Mouse (Mus musculus): ENCODE data around the gene Hif3a. TPM values are rescaled to one million over a fixed set of nuclear protein-coding genes. Genes with fewer than 3 reads are reported as not detected.
A peak's percentile ranks its signal among the peaks of the same experiment; 100 is the strongest.

The Hif3a gene
- total and polyA plus RNA-seq, 2 experiments = 0.01 to 0.09 TPM

DNA sequence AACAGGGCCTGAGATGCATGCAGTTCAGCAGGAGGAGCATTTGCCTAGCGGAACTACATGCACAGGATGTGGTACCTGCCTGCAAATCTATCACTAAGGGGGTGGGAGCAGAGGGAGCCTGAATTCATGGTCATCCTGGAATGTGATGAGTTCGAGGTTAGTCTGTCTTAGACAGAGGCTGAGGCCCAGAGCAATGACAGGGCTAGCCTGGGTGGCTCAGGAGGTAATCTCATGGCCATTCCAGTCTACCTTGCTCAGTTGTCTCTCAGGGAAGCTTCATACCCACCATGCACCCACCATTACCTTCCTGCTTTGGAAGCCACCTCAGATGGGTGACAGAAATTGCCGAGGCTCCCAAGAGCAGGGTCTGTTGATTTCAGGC is 2.8 kb downstream of the Hif3a start:
- WGBS = 86% methylated on average over 3 of the region's 3 CpGs
- Histone ChIP-seq H3K4me1 (ENCODE audit: control insufficient read depth, insufficient read depth, low read length) (peaks cover 5% of the 10 kb centered on the region; the same call in 1 of the 2 replicates), H3K9ac (ENCODE audit: low read depth, low read length) (no peak overlapping the region)

DNA sequence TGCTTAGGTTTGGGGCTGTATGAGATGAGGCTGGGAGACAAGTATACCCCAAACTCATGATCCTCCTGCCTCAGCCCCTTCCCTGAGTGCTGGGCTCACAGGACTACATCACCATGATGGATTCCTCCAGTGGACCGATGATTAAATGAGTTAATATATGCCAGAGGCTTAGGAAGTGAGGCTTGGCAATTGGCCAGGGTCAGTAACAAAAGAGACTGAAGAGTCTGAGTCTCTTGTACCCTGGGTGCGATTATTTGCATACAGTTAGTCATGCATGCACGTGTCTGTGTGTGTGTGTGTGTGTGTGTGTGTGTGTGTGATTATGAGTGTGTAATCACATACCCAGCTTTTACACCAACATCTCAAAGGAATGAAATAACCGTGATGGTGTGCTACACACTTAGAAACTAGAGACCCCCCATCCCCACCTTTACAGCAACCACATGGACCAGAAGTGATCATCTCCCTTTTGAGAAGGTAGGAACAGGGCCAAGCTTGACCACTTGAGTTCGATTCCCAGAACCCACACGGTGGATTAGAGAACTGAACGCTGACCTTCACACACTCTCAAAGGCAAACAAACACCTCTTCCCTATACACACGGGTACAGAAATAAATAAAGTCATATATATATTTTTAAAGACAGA is 3.3 kb downstream of the Hif3a start:
- WGBS = 29% methylated on average over 8 of the region's 8 CpGs
- no peaks in the 10 kb centered on the region for H3K36me3 ChIP-seq (ENCODE audit: control insufficient read depth, insufficient read depth, low read length)
- H3K79me2 ChIP-seq (ENCODE audit: control insufficient read depth, insufficient read depth, low read length) = no peaks in the 10 kb centered on the region
- H3K4me3 ChIP-seq (ENCODE audit: insufficient read depth, low read depth, low read length) = no peak overlapping the region
- H3K27ac ChIP-seq (replicated peaks; ENCODE audit: insufficient read depth, low read depth, low read length) = peak overlapping the region; percentile 80
- H3K4me1 ChIP-seq (ENCODE audit: control insufficient read depth, insufficient read depth, low read length) = peaks cover 5% of the 10 kb centered on the region; the same call in 1 of the 2 replicates
- H3K27me3 ChIP-seq (ENCODE audit: control insufficient read depth, insufficient read depth, low read length) = peaks cover 9% of the 10 kb centered on the region; the same call in 1 of the 2 replicates
- no peak for DNase-seq (ENCODE audit: extremely low read depth, low read depth, low spot score)
- H3K9ac ChIP-seq (ENCODE audit: low read depth, low read length) = 0 out of 2 replicates have a peak overlapping the region, but pooled peaks have one; percentile 25
- TF ChIP-seq CTCF (IDR thresholded peaks at IDR 0.05; ENCODE audit: low read depth, low read length) (no peak), POLR2A (IDR thresholded peaks at IDR 0.05; ENCODE audit: extremely low read depth, insufficient read depth, low read length) (no peak)

More for the DNA sequence above, 2.8 kb downstream of the Hif3a start:
- TF ChIP-seq POLR2A (IDR thresholded peaks at IDR 0.05; ENCODE audit: extremely low read depth, insufficient read depth, low read length) (no peak), CTCF (IDR thresholded peaks at IDR 0.05; ENCODE audit: low read depth, low read length) (no peak)
- no peaks in the 10 kb centered on the region for H3K36me3 ChIP-seq (ENCODE audit: control insufficient read depth, insufficient read depth, low read length)
- no peak overlapping the region for H3K4me3 ChIP-seq (ENCODE audit: insufficient read depth, low read depth, low read length)
- no peaks in the 10 kb centered on the region for H3K79me2 ChIP-seq (ENCODE audit: control insufficient read depth, insufficient read depth, low read length)
- no peak for DNase-seq (ENCODE audit: extremely low read depth, low read depth, low spot score)
- peak overlapping the region; percentile 46 for H3K27ac ChIP-seq (replicated peaks; ENCODE audit: insufficient read depth, low read depth, low read length)
- H3K27me3 ChIP-seq (ENCODE audit: control insufficient read depth, insufficient read depth, low read length) = peaks cover 9% of the 10 kb centered on the region; the same call in 1 of the 2 replicates

DNA sequence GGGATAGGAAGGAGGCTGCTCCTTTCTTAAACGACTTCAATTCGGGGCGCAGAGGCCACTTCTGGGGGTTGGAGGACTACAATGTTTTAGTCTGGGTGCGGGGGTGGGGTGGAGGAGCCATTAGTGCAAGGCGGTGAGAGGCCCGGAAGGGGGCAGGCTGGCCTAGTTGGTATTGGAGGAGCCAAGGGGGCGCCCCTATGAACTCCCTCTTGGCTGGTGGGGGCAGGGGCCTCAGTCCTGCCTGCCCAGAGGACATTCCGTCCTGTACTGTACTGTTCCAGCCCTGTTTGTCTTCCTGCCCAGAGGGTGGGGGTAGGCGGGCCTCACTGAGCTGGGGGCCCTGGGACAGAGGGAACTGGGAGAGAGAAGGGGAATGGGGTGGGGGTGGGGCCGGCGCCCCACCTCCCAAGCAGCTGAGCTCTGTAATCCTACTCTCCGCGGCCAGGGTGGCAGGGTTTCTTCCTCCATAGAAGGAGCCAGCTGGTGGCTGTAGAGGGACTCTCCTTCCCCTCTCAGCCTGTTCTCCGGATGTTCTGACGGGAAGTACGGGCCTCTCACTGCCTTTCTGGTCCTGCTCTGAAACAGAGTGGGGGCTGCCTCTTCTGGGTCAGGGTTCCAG is 4.0 kb downstream of the Hif3a start:
- WGBS = 25% methylated on average over 16 of the region's 16 CpGs
- 0 out of 2 replicates have a peak overlapping the region, but pooled peaks have one; percentile 25 for H3K9ac ChIP-seq (ENCODE audit: low read depth, low read length)
- H3K4me1 ChIP-seq (ENCODE audit: control insufficient read depth, insufficient read depth, low read length) = peaks cover 5% of the 10 kb centered on the region; the same call in 1 of the 2 replicates
- peaks cover 9% of the 10 kb centered on the region; the same call in 1 of the 2 replicates for H3K27me3 ChIP-seq (ENCODE audit: control insufficient read depth, insufficient read depth, low read length)
- H3K36me3 ChIP-seq (ENCODE audit: control insufficient read depth, insufficient read depth, low read length) = no peaks in the 10 kb centered on the region
- H3K27ac ChIP-seq (replicated peaks; ENCODE audit: insufficient read depth, low read depth, low read length) = peak overlapping the region; percentile 80
- peak; percentile 29 for DNase-seq (ENCODE audit: extremely low read depth, low read depth, low spot score)
- 0 out of 2 replicates have a peak, but pooled peaks have one; percentile 10 for TF ChIP-seq CTCF (IDR thresholded peaks at IDR 0.05; ENCODE audit: low read depth, low read length)
- TF ChIP-seq POLR2A (IDR thresholded peaks at IDR 0.05; ENCODE audit: extremely low read depth, insufficient read depth, low read length) = 0 out of 2 replicates have a peak, but pooled peaks have one; percentile 3
- H3K4me3 ChIP-seq (ENCODE audit: insufficient read depth, low read depth, low read length) = no peak overlapping the region; the same call in 1 of the 2 replicates
- H3K79me2 ChIP-seq (ENCODE audit: control insufficient read depth, insufficient read depth, low read length) = no peaks in the 10 kb centered on the region

DNA sequence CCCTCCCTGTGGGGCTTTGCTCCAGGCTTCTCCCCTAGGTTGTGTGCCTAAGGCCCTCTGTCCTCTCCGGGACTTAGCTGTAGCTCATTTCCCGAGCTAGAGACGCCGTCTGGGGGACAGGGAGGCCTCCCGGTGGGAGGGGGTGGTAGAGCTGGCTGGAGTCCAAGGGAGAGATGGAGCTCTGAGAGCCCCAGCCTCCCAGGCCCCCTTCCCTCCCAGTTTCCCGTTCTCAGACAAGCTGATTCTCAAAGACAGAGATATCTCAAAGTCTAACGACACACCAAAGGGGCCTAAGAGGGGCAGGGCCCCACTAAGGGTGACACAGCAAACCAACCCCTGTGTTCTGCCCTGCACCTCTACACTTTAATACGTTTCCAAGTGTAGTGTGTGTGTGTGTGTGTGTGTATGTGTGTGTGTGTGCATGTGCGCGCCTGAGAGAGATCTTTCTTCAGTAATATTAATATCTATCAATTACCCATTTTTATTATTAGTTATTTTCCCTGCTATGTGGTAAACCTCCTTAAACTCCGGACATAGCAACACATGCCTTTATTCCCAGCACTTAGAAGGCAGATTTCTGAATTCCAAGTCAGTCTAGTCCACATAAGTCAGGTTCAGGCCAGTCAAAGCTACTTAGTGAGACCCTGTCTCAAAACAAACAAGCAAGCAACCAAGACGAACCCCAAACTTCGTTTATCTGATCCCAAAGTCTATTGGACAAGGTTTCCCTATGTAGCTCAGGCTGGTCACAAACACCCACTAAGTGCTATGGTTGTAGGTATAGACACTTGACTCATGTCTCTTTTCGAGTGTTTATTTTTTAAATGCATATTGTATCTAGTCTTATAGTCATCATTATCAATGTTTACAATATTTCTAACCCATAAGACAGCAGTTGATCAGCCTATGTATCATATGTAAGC is 5.4 kb downstream of the Hif3a start:
- Histone ChIP-seq H3K36me3 (ENCODE audit: control insufficient read depth, insufficient read depth, low read length) (no peaks in the 10 kb centered on the region), H3K27ac (replicated peaks; ENCODE audit: insufficient read depth, low read depth, low read length) (peak overlapping the region; percentile 26; the same call in 1 of the 2 replicates), H3K4me1 (ENCODE audit: control insufficient read depth, insufficient read depth, low read length) (peaks cover 5% of the 10 kb centered on the region; the same call in 1 of the 2 replicates), H3K4me3 (ENCODE audit: insufficient read depth, low read depth, low read length) (no peak overlapping the region), H3K9ac (ENCODE audit: low read depth, low read length) (peak overlapping the region; percentile 46), H3K27me3 (ENCODE audit: control insufficient read depth, insufficient read depth, low read length) (0 out of 2 replicates have a peak, but pooled peaks cover 5% of the 10 kb centered on the region), H3K79me2 (ENCODE audit: control insufficient read depth, insufficient read depth, low read length) (no peaks in the 10 kb centered on the region)
- no peak for TF ChIP-seq POLR2A (IDR thresholded peaks at IDR 0.05; ENCODE audit: extremely low read depth, insufficient read depth, low read length)
- no peak for TF ChIP-seq CTCF (IDR thresholded peaks at IDR 0.05; ENCODE audit: low read depth, low read length)
- no peak for DNase-seq (ENCODE audit: extremely low read depth, low read depth, low spot score)
- WGBS = 47% methylated on average over 14 of the region's 14 CpGs

DNA sequence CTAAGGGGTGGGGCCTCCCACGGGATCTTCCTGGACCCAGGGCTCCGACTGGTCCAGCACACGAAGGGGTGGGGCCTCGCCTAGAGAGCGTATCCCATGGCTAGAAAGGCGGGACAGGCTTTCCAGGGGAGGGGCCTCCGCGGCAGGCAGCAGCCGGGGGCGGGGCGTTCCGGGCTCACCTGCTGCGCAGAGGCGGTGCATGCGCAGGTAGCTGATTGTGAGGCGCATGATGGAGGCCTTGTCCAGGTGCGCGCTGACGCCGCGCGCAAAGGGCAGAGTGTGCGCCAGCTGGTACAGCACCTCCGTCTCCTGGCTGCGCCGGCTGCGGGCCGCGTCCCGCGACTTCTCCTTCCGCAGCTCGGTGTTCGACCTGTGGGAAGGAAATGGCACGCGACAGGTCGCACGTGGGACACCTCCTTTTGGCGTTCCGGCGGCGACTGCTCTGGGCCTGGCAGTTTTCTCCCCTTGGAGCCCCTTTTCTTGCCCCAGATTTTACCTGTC is 6.1 kb downstream of the Hif3a start:
- peak overlapping the region; percentile 26; the same call in 1 of the 2 replicates for H3K27ac ChIP-seq (replicated peaks; ENCODE audit: insufficient read depth, low read depth, low read length)
- peak overlapping the region; percentile 46 for H3K9ac ChIP-seq (ENCODE audit: low read depth, low read length)
- 4% methylated on average over 42 of the region's 42 CpGs for WGBS
- no peaks in the 10 kb centered on the region for H3K79me2 ChIP-seq (ENCODE audit: control insufficient read depth, insufficient read depth, low read length)
- no peak for TF ChIP-seq CTCF (IDR thresholded peaks at IDR 0.05; ENCODE audit: low read depth, low read length)
- no peak for TF ChIP-seq POLR2A (IDR thresholded peaks at IDR 0.05; ENCODE audit: extremely low read depth, insufficient read depth, low read length)
- peaks cover 5% of the 10 kb centered on the region; the same call in 1 of the 2 replicates for H3K4me1 ChIP-seq (ENCODE audit: control insufficient read depth, insufficient read depth, low read length)
- H3K36me3 ChIP-seq (ENCODE audit: control insufficient read depth, insufficient read depth, low read length) = no peaks in the 10 kb centered on the region
- peak overlapping the region; percentile 64 for H3K4me3 ChIP-seq (ENCODE audit: insufficient read depth, low read depth, low read length)
- peak; percentile 37 for DNase-seq (ENCODE audit: extremely low read depth, low read depth, low spot score)
- H3K27me3 ChIP-seq (ENCODE audit: control insufficient read depth, insufficient read depth, low read length) = 0 out of 2 replicates have a peak, but pooled peaks cover 5% of the 10 kb centered on the region

Data from liver, adult 2 months (tissue).